Mouse (Mus musculus) small intestine, adult 2 months (tissue): ENCODE results near the gene Klf6. TPM values are rescaled to one million over a fixed set of nuclear protein-coding genes. Genes with fewer than 3 reads are reported as not detected.

ENCODE experiments used
- H3K27ac ChIP-seq: fragments of 200-500 bp; 2 replicates; pipeline ENCODE4 v1.5.1; 2012; ENCODE audit warnings: low read depth, low read length, control low read depth, inconsistent platforms; ENCODE audit not compliant: insufficient read depth
- H3K27me3 ChIP-seq: fragments of 200-500 bp; 2 replicates; pipeline ENCODE4 v1.6.1; 2012; ENCODE audit warnings: mild to moderate bottlenecking, moderate library complexity, low read length, inconsistent platforms; ENCODE audit not compliant: control insufficient read depth, insufficient read depth
- H3K36me3 ChIP-seq: fragments of 200-500 bp; 2 replicates; pipeline ENCODE4 v1.6.1; 2012; ENCODE audit warnings: mild to moderate bottlenecking, low read length, control low read depth, inconsistent platforms; ENCODE audit not compliant: control insufficient read depth, insufficient read depth
- H3K4me1 ChIP-seq: fragments of 200-500 bp; 2 replicates; pipeline ENCODE4 v1.6.1; 2012; ENCODE audit warnings: low read length, inconsistent platforms, mixed read lengths; ENCODE audit not compliant: control insufficient read depth, insufficient read depth, insufficient read length
- H3K4me3 ChIP-seq: fragments of 200-500 bp; 2 replicates; pipeline ENCODE4 v1.5.1; 2012; ENCODE audit warnings: low read depth, mild to moderate bottlenecking, control low read depth, inconsistent platforms, low read length, moderate library complexity
- CTCF ChIP-seq: fragments of 200-500 bp; IDR thresholded peaks from 2 replicates; pipeline ENCODE4 v1.5.1; 2012; ENCODE audit warnings: low read depth, mild to moderate bottlenecking, control low read depth, inconsistent platforms, low read length, moderate library complexity, mixed read lengths; ENCODE audit not compliant: insufficient replicate concordance, insufficient read length; ENCODE audit errors: extremely low read depth
- POLR2A ChIP-seq: fragments of 200-500 bp; IDR thresholded peaks from 2 replicates; pipeline ENCODE4 v1.6.1; 2012; ENCODE audit warnings: low read depth, mild to moderate bottlenecking, control low read depth, inconsistent platforms, low read length, moderate library complexity
- WGBS: fragments of 180-500 bp; shearing (Covaris S2); methylation state at CpG from one replicate; pipeline ENCODE4 v1.1.7; 2018; 5-methylcytosine and 5-hydroxymethylcytosine counted together
- polyA plus RNA-seq: library from polyadenylated mRNA; depleted of rRNA; stranded (reverse); fragments of >200 nt; gene quantifications from 2 replicates; pipeline ENCODE4 v1.2.3, GENCODE M21; 2012

Gene Klf6
- polyA plus RNA-seq, 1 experiment, result 44.5 TPM

GRCm38 (mm10) chr13:5845161-5845590, 16.1 kb upstream of the Klf6 start:
- no peak; the same call in 1 of the 2 replicates for TF ChIP-seq POLR2A
- TF ChIP-seq CTCF, result no peak
- no peaks in the 10 kb centered on the region for H3K36me3 ChIP-seq
- 10% methylated on average over 10 of the region's 10 CpGs for WGBS
- H3K27ac ChIP-seq, result peak overlapping the region; percentile 90
- no peaks in the 10 kb centered on the region for H3K27me3 ChIP-seq
- H3K4me3 ChIP-seq, result peak overlapping the region; percentile 28; the same call in 1 of the 2 replicates
- H3K4me1 ChIP-seq, result no peaks in the 10 kb centered on the region; the same call in 1 of the 2 replicates

- H3K4me1 ChIP-seq, result no peaks in the 10 kb centered on the region; the same call in 1 of the 2 replicates
- no peak overlapping the region for H3K4me3 ChIP-seq
- H3K36me3 ChIP-seq, result no peaks in the 10 kb centered on the region
- no peaks in the 10 kb centered on the region for H3K27me3 ChIP-seq
- TF ChIP-seq POLR2A (no peak), CTCF (no peak)
- 32% methylated on average over 5 of the region's 5 CpGs for WGBS
- peak overlapping the region; percentile 90 for H3K27ac ChIP-seq
These were observed 15.7 kb upstream of the Klf6 start for GRCm38 (mm10) chr13:5845605-5846004.

GRCm38 (mm10) chr13:5846860-5847259, 14.4 kb upstream of the Klf6 start:
- Histone ChIP-seq H3K4me1 (no peaks in the 10 kb centered on the region; the same call in 1 of the 2 replicates), H3K27ac (no peak overlapping the region), H3K4me3 (no peak overlapping the region), H3K36me3 (no peaks in the 10 kb centered on the region), H3K27me3 (no peaks in the 10 kb centered on the region)
- TF ChIP-seq POLR2A (no peak), CTCF (no peak)
- 78% methylated on average over 4 of the region's 4 CpGs for WGBS

- H3K27me3 ChIP-seq, result no peaks in the 10 kb centered on the region
- no peaks in the 10 kb centered on the region; the same call in 1 of the 2 replicates for H3K4me1 ChIP-seq
- no peaks in the 10 kb centered on the region for H3K36me3 ChIP-seq
- no peak overlapping the region for H3K27ac ChIP-seq
- 66% methylated on average over 2 of the region's 2 CpGs for WGBS
- no peak overlapping the region for H3K4me3 ChIP-seq
- TF ChIP-seq CTCF (no peak), POLR2A (no peak)
These were observed 13.5 kb upstream of the Klf6 start for GRCm38 (mm10) chr13:5847736-5848135.

- 1% methylated on average over 27 of the region's 27 CpGs for WGBS
- TF ChIP-seq CTCF (peak; percentile 56; the same call in 1 of the 2 replicates), POLR2A (peak; percentile 99; the same call in 1 of the 2 replicates)
- Histone ChIP-seq H3K36me3 (peaks cover 12% of the 10 kb centered on the region), H3K4me1 (peaks cover 14% of the 10 kb centered on the region), H3K4me3 (peak overlapping the region; percentile 76), H3K27ac (peak overlapping the region; percentile 99), H3K27me3 (no peaks in the 10 kb centered on the region)
These were observed 578 bp upstream of the Klf6 start for GRCm38 (mm10) chr13:5860651-5861156.

DNA sequence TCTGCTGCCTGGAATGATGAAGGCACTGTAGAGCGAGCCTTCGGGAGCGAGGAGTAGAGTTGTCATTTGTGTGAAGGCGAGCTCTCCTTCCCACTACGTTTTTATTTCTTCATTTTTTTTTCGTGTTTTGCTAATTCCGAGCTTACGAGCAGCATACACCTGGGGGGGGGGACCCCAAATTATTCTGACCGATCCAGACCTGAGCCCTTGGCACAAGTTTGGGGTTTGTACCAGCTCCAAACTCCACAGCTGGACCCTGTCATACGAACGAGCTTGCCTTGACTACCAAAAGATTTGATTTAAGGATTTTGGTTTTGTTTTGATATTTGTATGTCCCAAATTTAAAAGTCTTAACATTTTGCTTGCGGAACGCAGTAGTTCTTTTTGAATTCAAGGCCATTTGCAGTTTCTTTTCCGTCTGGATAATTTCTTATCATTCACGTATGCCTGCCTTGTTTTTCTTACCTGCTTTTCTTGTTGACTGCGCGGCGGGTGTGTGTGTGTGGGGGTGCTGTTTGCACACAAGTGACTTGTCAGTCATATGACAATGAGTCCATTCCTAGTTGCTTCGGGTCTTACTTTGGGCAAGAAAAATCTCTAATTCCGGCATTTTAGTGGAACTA, 832 bp downstream of the Klf6 start:
- Histone ChIP-seq H3K4me1 (peaks cover 15% of the 10 kb centered on the region), H3K4me3 (peak overlapping the region; percentile 91), H3K27ac (peak overlapping the region; percentile 95), H3K27me3 (no peaks in the 10 kb centered on the region), H3K36me3 (peaks cover 26% of the 10 kb centered on the region)
- TF ChIP-seq POLR2A (no peak; the same call in 1 of the 2 replicates), CTCF (no peak)
- under 1% methylated on average over 20 of the region's 20 CpGs for WGBS

- H3K27me3 ChIP-seq, result no peaks in the 10 kb centered on the region
- WGBS, result 2% methylated on average over 16 of the region's 16 CpGs
- peak overlapping the region; percentile 91 for H3K4me3 ChIP-seq
- peak overlapping the region; percentile 95 for H3K27ac ChIP-seq
- peaks cover 33% of the 10 kb centered on the region for H3K36me3 ChIP-seq
- TF ChIP-seq POLR2A (no peak), CTCF (no peak)
- H3K4me1 ChIP-seq, result peaks cover 15% of the 10 kb centered on the region
These were observed 1.5 kb downstream of the Klf6 start for GRCm38 (mm10) chr13:5862626-5863407.
